Mouse (Mus musculus): ENCODE measurements around the gene Myl12a. TPM values are rescaled to one million over a fixed set of nuclear protein-coding genes. Genes with fewer than 3 reads are reported as not detected.

Gene Myl12a
- polyA plus RNA-seq, 1 experiment from 2014 or later: 125 TPM

- WGBS: 93% methylated on average over 6 of the region's 6 CpGs
- no peak for ATAC-seq (replicated peaks)
Measured at GRCm38 (mm10) chr17:70995551-70995950, 7.1 kb downstream of the Myl12a start.

GRCm38 (mm10) chr17:70994671-70995070 lies 8.0 kb downstream of the Myl12a start:
- Histone ChIP-seq H3K4me2 (replicated peaks) (no peak overlapping the region), H3K9me3 (no peaks in the 10 kb centered on the region), H3K4me3 (no peak overlapping the region), H3K9ac (replicated peaks) (no peak overlapping the region), H3K27ac (replicated peaks) (no peak overlapping the region), H3K27me3 (no peaks in the 10 kb centered on the region), H3K36me3 (peaks cover 3% of the 10 kb centered on the region; the same call in 1 of the 2 replicates), H3K4me1 (peaks cover 9% of the 10 kb centered on the region)
- ATAC-seq (replicated peaks): no peak
- 80% methylated on average over 6 of the region's 6 CpGs for WGBS

More at GRCm38 (mm10) chr17:70995551-70995950, 7.1 kb downstream of the Myl12a start:
- H3K27ac ChIP-seq (replicated peaks): no peak overlapping the region
- H3K27me3 ChIP-seq: no peaks in the 10 kb centered on the region
- H3K4me1 ChIP-seq: peaks cover 14% of the 10 kb centered on the region
- no peak overlapping the region for H3K4me3 ChIP-seq
- H3K36me3 ChIP-seq: peaks cover 3% of the 10 kb centered on the region; the same call in 1 of the 2 replicates
- no peaks in the 10 kb centered on the region for H3K9me3 ChIP-seq
- H3K4me2 ChIP-seq (replicated peaks): no peak overlapping the region
- H3K9ac ChIP-seq (replicated peaks): no peak overlapping the region

- no peaks in the 10 kb centered on the region for H3K27me3 ChIP-seq
- peaks cover 21% of the 10 kb centered on the region for H3K4me1 ChIP-seq
- H3K4me3 ChIP-seq: no peak overlapping the region
- no peak overlapping the region for H3K9ac ChIP-seq (replicated peaks)
- H3K4me2 ChIP-seq (replicated peaks): no peak overlapping the region
- no peak overlapping the region for H3K27ac ChIP-seq (replicated peaks)
- H3K9me3 ChIP-seq: no peaks in the 10 kb centered on the region
- WGBS: 7% methylated on average over 3 of the region's 3 CpGs
- H3K36me3 ChIP-seq: peaks cover 3% of the 10 kb centered on the region; the same call in 1 of the 2 replicates
- no peak for ATAC-seq (replicated peaks)
Measured at GRCm38 (mm10) chr17:70993385-70993807, 9.3 kb downstream of the Myl12a start.

GRCm38 (mm10) chr17:70992662-70993061 lies 10.0 kb downstream of the Myl12a start:
- 69% methylated on average over 9 of the region's 9 CpGs for WGBS
- Histone ChIP-seq H3K27me3 (no peaks in the 10 kb centered on the region), H3K9me3 (no peaks in the 10 kb centered on the region), H3K9ac (replicated peaks) (no peak overlapping the region), H3K4me1 (peaks cover 28% of the 10 kb centered on the region), H3K27ac (replicated peaks) (no peak overlapping the region), H3K4me2 (replicated peaks) (no peak overlapping the region), H3K4me3 (no peak overlapping the region), H3K36me3 (peaks cover 3% of the 10 kb centered on the region; the same call in 1 of the 2 replicates)
- no peak for ATAC-seq (replicated peaks)

GRCm38 (mm10) chr17:70991706-70992625 lies 10.7 kb downstream of the Myl12a start:
- H3K4me2 ChIP-seq (replicated peaks): no peak overlapping the region
- H3K9ac ChIP-seq (replicated peaks): no peak overlapping the region
- H3K4me1 ChIP-seq: peaks cover 29% of the 10 kb centered on the region
- no peak for ATAC-seq (replicated peaks)
- no peaks in the 10 kb centered on the region for H3K9me3 ChIP-seq
- no peaks in the 10 kb centered on the region for H3K27me3 ChIP-seq
- 84% methylated on average over 16 of the region's 16 CpGs for WGBS
- H3K4me3 ChIP-seq: 0 out of 2 replicates have a peak overlapping the region, but pooled peaks have one; percentile 84
- peaks cover 3% of the 10 kb centered on the region; the same call in 1 of the 2 replicates for H3K36me3 ChIP-seq
- no peak overlapping the region for H3K27ac ChIP-seq (replicated peaks)

GRCm38 (mm10) chr17:70990403-70991303 lies 12.0 kb downstream of the Myl12a start:
- WGBS: under 1% methylated on average over 70 of the region's 70 CpGs
- ATAC-seq (replicated peaks): peak; percentile 96
- peaks cover 7% of the 10 kb centered on the region; the same call in 1 of the 2 replicates for H3K36me3 ChIP-seq
- H3K9ac ChIP-seq (replicated peaks): peak overlapping the region; percentile 88
- peak overlapping the region; percentile 92 for H3K27ac ChIP-seq (replicated peaks)
- H3K9me3 ChIP-seq: no peaks in the 10 kb centered on the region
- peak overlapping the region; percentile 84 for H3K4me3 ChIP-seq
- peaks cover 29% of the 10 kb centered on the region for H3K4me1 ChIP-seq
- peak overlapping the region; percentile 46 for H3K4me2 ChIP-seq (replicated peaks)
- no peaks in the 10 kb centered on the region for H3K27me3 ChIP-seq

GRCm38 (mm10) chr17:70989991-70990390 lies 12.7 kb downstream of the Myl12a start:
- Histone ChIP-seq H3K36me3 (0 out of 2 replicates have a peak, but pooled peaks cover 6% of the 10 kb centered on the region), H3K4me1 (peaks cover 29% of the 10 kb centered on the region), H3K9ac (replicated peaks) (peak overlapping the region; percentile 88), H3K4me2 (replicated peaks) (peak overlapping the region; percentile 46), H3K27me3 (no peaks in the 10 kb centered on the region), H3K9me3 (no peaks in the 10 kb centered on the region), H3K4me3 (peak overlapping the region; percentile 84), H3K27ac (replicated peaks) (peak overlapping the region; percentile 92)
- peak; percentile 84 for ATAC-seq (replicated peaks)
- WGBS: 1% methylated on average over 24 of the region's 24 CpGs

- peaks cover 29% of the 10 kb centered on the region for H3K4me1 ChIP-seq
- H3K9me3 ChIP-seq: no peaks in the 10 kb centered on the region
- 38% methylated on average over 8 of the region's 8 CpGs for WGBS
- H3K36me3 ChIP-seq: 0 out of 2 replicates have a peak, but pooled peaks cover 6% of the 10 kb centered on the region
- H3K4me3 ChIP-seq: peak overlapping the region; percentile 84
- peak overlapping the region; percentile 88 for H3K9ac ChIP-seq (replicated peaks)
- peak overlapping the region; percentile 46 for H3K4me2 ChIP-seq (replicated peaks)
- ATAC-seq (replicated peaks): no peak
- H3K27me3 ChIP-seq: no peaks in the 10 kb centered on the region
- no peak overlapping the region for H3K27ac ChIP-seq (replicated peaks)
Measured at GRCm38 (mm10) chr17:70989430-70989829, 13.2 kb downstream of the Myl12a start.

- peaks cover 29% of the 10 kb centered on the region for H3K4me1 ChIP-seq
- H3K9me3 ChIP-seq: no peaks in the 10 kb centered on the region
- no peak for ATAC-seq (replicated peaks)
- no peak overlapping the region for H3K27ac ChIP-seq (replicated peaks)
- no peak overlapping the region for H3K9ac ChIP-seq (replicated peaks)
- 93% methylated on average over 12 of the region's 12 CpGs for WGBS
- H3K27me3 ChIP-seq: no peaks in the 10 kb centered on the region
- H3K36me3 ChIP-seq: 0 out of 2 replicates have a peak, but pooled peaks cover 6% of the 10 kb centered on the region
- no peak overlapping the region for H3K4me2 ChIP-seq (replicated peaks)
- H3K4me3 ChIP-seq: no peak overlapping the region
Measured at GRCm38 (mm10) chr17:70988337-70988767, 14.3 kb downstream of the Myl12a start.

GRCm38 (mm10) chr17:70986831-70987660 lies 15.6 kb downstream of the Myl12a start:
- no peak overlapping the region for H3K27ac ChIP-seq (replicated peaks)
- ATAC-seq (replicated peaks): no peak

GRCm38 (mm10) chr17:70986355-70986740 lies 16.3 kb downstream of the Myl12a start:
- no peak for ATAC-seq (replicated peaks)
- Histone ChIP-seq H3K9me3 (no peaks in the 10 kb centered on the region), H3K4me2 (replicated peaks) (no peak overlapping the region), H3K36me3 (peaks cover 23% of the 10 kb centered on the region), H3K4me3 (no peak overlapping the region), H3K27me3 (no peaks in the 10 kb centered on the region), H3K9ac (replicated peaks) (no peak overlapping the region), H3K27ac (replicated peaks) (no peak overlapping the region), H3K4me1 (peaks cover 25% of the 10 kb centered on the region)
- 93% methylated on average over 6 of the region's 6 CpGs for WGBS

More at GRCm38 (mm10) chr17:70986831-70987660, 15.6 kb downstream of the Myl12a start:
- Histone ChIP-seq H3K27me3 (no peaks in the 10 kb centered on the region), H3K4me2 (replicated peaks) (no peak overlapping the region), H3K4me3 (no peak overlapping the region), H3K9me3 (no peaks in the 10 kb centered on the region), H3K9ac (replicated peaks) (no peak overlapping the region), H3K4me1 (peaks cover 29% of the 10 kb centered on the region), H3K36me3 (peaks cover 16% of the 10 kb centered on the region; the same call in 1 of the 2 replicates)
- WGBS: 90% methylated on average over 15 of the region's 15 CpGs

Data from forebrain, embryonic 15.5 days (tissue).